Mouse (Mus musculus) stomach, postnatal 0 days (tissue): Measurements from ENCODE around the gene Map4k5.

ENCODE experiments used
- CTCF ChIP-seq: IDR thresholded peaks from 2 replicates; pipeline ENCODE4 v1.5.1; 2016; ENCODE audit warnings: antibody characterized with exemption, low read depth, mild to moderate bottlenecking, moderate library complexity
- EP300 ChIP-seq: optimal IDR thresholded peaks from 2 replicates; pipeline ENCODE3; 2016; ENCODE audit warnings: antibody characterized with exemption

DNA sequence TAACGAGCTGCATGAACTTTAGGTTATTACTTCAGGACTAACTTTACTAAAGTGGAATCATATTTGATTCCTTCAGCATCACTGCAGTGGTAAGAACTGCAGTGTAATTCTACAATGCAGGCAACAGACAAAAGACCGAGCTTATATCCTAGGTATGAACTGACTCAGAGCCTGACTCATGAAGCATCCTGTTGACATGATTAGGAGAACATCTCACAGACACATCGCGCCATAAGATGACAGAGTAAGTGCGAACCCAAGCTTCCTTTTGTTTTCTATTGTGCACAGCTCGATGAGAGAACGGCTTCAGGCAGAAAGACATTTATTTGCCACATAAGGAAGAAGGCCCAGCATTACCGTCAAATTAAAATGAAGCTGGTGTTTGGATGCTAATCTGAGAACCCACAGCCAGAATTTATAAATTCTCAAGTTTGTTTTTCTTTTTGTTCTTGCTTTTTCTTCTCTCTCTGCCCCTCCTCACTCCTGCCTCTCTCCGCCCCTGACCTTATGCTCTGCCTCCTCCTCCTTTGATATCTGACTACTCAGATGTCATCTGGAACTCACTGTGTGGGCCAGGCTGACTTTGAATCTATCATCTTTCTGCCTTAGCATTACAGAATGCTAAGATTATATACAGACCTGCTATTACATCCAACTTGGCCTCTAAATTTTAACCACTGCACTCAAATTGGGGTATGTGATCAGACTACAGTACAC is 68.0 kb downstream of the Map4k5 start:
- TF ChIP-seq EP300, result no peak
- no peak for TF ChIP-seq CTCF
